Mouse (Mus musculus) 3T3-L1 (cell line): ENCODE measurements around the gene Mcm2.

Experiments used
- DNase-seq: peaks from one replicate; pipeline ENCODE4 v3.0.0-alpha.2; 2015; ENCODE audit warnings: low read depth, low spot score

Mcm2 gene

DNA sequence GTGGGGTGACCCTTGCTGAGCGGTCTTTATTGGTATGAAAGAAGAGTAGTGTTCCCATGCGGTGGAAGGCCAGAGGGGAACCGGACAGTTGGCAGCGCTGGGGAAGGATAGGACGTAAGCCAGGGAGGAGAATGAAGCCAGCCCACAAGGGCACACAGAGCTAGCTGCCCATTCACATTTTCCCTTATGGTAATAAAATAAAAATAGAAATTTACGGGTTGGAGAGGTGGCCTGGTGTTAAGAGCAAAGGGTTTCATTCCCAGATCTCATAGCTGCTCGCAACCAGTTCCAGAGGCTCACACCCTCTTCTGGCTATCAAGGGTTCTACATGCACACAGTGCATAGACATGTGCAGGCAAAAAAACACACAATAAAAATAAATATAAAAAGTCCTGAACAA, 48.5 kb downstream of the Mcm2 start:
- no peak for DNase-seq

DNA sequence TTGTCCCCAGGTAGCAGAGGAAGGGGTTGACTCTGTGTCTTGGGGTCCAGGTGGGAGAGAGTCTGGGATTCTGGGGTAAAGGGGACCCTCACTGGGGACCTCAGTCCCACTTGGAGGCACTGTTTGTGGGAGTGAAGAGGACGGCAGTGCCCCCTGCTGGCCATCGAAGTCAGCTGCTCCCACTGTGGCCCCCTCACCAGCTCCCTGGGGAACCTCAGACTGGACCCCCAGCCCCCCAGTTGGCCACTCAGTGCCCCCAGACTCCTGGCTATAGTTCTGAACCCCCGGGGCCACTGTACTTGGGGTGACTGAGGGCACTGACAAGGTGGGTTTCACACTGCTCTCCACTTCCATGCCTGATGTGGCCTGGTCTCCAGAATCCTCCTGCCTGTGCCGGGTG, 49.3 kb downstream of the Mcm2 start:
- peak; percentile 35 for DNase-seq

DNA sequence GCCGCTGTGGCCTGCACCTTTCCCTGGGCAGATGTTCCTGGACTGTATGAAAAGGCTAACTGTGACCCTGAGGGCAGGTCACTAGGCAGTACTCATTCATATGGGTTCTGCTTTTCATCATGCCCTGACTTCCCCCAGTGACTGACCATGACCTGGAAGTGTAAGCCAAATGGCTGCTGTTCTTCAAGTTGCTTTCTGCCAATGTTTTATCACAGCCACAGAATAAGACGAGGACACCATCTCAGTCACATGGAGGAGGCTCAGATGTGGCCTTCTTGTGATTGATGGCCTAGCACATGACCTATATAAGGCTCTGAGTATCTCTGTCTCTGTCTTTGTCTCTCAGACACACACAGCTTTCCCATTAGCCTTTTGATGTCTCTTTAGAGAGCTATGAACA, 51.0 kb downstream of the Mcm2 start:
- DNase-seq: no peak

GRCm38 (mm10) chr6:88844901-88845565, 53.5 kb downstream of the Mcm2 start:
- DNase-seq: no peak

- DNase-seq: no peak
Observed at GRCm38 (mm10) chr6:88843781-88844725, 54.5 kb downstream of the Mcm2 start.

GRCm38 (mm10) chr6:88843241-88843640, 55.3 kb downstream of the Mcm2 start:
- no peak for DNase-seq

GRCm38 (mm10) chr6:88842731-88843151, 55.8 kb downstream of the Mcm2 start:
- no peak for DNase-seq

DNA sequence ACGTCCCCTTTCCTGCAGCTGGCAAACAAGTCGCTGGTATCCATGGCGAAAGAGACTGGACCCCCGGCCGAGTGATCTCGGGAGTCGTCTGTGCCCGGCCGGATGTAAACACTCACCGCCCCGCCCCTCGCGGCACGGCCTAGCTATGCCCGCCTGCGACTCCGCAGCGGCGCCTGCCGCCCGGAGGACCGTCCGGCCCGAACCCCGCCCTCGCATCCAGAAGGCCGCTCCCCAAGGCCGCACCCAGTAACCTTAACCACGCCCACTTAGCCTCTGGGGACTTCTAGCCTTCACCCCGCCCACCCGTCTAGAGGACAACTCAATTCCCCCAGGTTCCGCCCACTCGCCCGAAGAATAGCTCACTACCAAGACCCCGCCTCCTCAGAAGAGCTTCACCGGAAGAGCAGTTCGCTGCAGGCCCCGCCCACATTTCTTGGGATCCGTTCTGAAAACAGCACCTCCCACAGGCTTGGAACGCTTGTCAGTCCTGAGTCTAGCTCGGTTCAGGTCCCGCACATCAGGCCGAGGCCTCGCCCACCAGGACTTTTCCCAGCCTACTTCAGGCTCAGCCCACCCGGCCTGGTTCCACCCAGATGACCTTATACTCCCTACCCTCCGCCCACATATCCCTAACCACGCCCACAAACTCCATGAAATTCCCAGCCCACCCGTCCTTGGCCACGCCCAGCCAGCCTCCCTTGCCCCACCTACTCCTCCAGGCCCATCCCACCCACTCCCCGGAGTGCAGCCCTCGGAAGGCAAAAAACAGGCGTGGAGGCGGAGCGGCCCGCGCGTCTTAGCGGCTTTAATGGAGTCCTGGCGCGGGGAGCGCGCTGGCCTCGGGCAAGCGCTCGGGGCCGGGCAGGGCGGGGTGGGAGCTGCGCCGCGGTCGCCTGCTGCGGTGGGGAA, 56.5 kb downstream of the Mcm2 start, which contains the start of gene Abtb1:
Gene Abtb1 (minus strand): TSS at position 204 of the 909 bp plus-strand sequence.
- DNase-seq: peak; percentile 100

DNA sequence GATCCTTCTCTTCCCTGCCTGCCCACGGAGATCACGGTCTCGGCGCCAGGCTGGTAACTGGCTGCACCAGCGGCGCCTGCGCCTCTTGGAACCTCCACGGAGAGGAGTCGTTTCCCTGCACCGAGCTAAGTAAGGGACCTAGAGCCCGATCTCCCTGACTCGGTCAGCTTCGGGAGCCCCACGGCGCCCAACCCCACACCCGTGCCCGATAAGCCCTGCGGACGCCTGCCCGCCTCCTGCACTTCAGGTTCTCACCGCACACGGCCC, 57.1 kb downstream of the Mcm2 start:
- no peak for DNase-seq

DNA sequence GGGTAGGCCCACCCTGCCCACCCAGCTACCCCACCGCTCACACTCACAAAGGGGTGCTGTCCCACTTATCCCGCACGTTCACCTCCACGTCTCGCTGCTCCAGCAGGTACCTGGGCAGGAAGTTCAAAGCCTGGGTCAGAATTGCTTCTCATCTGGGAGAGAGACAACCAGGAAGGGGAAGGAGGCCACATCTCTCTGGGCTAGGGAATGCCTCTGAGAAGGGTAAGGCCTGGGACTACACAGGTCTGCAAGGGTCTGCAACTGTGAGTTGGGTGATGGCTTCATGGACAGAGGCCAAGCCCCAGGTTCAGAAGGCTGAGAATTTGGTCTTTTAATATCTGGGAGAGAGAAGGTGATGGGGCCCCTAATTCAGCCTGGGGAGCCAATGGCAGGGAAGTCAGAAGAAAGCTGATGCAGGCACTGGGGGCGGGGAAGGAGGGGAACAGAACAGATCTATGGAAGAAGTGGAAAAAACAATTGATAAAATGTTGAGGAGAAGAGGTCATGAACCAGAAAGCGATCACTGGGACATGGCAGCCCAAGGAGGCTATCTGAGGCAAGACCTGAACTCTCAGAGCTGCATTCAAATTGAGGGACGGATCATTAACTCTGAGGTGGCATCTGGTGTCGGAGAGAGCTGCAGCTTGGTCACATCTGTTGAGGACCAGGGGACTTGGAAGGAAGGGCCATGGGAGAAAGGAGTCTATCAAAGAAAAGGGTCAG, 57.6 kb downstream of the Mcm2 start:
- no peak for DNase-seq

DNA sequence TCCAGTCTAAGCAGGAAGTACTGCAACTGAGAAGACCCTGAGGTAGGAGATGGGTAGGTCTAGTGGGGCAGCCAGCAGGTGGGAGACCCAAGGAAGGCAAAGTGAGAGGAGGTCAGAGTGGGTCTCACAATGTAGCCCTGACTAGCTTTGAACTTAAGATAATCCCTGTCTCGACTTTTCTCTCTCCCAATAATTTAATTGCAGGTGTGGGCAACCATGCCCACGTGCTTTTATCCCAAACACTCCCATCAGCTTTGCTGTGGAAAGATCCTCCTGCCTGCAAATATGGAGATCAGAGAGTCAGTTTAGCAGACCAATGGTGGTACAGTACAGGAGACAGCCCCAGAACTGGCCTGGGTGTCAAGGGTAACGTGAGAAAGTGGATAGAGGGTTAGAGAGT, 58.4 kb downstream of the Mcm2 start:
- DNase-seq: no peak

DNA sequence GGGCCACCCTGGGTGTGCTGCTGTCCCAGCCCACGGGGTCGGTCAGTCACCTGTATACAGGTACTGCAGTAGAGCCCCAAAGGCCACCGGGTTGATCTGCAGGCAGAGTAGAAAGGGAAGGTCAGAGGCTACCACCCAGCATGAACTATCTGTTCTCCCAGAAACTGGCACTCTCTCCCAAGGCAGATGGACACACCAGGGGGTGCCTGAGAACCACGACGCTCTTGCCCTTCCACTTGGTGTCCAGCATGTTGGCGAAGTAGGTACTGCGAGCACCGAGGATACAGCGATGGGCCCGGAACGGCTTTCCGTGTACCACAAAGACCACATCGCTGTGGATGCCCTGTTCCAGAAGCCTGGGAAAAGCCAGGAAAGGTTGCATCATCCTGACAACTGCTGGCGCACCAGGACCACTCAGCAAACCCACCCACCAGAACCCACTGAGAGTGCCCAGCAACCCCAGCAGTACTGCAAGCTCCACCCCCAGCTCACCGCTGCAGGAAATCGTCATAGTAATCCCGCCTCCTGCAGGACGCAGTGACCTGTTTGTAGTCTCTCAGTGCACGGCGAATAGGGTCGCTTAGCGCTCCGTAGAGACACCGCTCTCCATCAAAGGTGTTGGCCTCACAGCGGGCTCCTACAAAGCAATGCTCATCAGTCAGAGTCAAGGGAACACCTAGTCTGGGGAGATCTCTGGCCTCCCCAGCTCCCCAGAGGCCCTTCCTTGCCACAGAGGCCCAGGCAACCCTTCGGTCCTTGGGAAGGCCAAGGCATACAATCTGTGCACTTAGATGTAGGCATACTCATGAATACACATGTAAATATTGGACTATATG, 59.2 kb downstream of the Mcm2 start:
- no peak for DNase-seq

- DNase-seq: no peak
Observed at GRCm38 (mm10) chr6:88838613-88839012, 60.0 kb downstream of the Mcm2 start.

DNA sequence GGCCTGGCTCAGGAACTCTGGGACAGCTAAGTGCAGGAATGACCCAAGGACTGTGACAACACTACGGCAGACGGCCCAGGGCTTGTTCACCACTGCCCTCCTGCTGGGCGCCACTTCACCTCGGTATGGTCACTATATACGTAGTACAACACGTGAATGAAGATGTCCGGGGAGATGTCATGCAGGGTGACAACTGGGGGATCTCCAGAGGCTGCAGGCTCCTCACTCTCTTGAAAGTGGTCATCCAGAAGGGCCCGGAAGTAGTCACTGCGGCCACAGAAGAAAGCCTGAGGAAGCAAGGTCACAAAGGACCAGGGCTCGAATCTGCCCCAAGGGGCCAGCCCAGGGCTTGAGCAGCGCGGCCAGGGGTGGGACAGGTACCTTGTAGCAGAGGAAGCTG, 60.6 kb downstream of the Mcm2 start:
- DNase-seq: no peak

- DNase-seq: no peak
Observed at GRCm38 (mm10) chr6:88836178-88836819, 62.3 kb downstream of the Mcm2 start.

DNA sequence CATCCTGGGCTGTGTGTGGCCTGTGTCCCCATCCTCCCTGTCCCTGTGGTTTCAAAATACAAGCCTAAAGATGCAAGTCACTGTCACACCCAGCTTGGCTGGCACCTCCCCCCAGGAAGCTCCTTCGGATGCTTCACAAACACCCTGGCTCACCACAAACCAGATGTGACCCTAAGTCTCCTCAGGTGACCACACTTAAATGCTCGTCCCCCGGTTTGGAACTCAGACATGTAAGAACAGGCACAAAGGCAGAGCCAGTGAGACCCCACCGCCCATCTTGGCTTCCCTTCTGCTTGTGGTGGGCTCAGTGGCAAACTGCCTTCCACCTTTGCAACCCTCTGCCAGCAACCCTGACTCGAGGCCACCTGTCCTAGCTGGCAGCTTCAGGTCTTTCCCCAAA, 63.5 kb downstream of the Mcm2 start:
- DNase-seq: peak; percentile 18
